Mouse (Mus musculus) heart, adult 9 months (tissue): ENCODE results near the gene Scfd2.

Experiments
- DNase-seq, 2 experiments: peaks; one replicate each; pipeline ENCODE4 v3.0.0; 2022; ENCODE audit warnings: low spot score in 2 of 2

The Scfd2 gene

GRCm38 (mm10) chr5:74365984-74366709 is 165.4 kb downstream of the Scfd2 start:
- DNase-seq, result no peak

GRCm38 (mm10) chr5:74365408-74365807 is 166.2 kb downstream of the Scfd2 start:
- DNase-seq, result no peak

GRCm38 (mm10) chr5:74363296-74363695 is 168.3 kb downstream of the Scfd2 start:
- DNase-seq, result no peak

- DNase-seq, result peak; percentile 17 to 27
Measured at GRCm38 (mm10) chr5:74361531-74361930, 170.0 kb downstream of the Scfd2 start.

GRCm38 (mm10) chr5:74358033-74358432 is 173.5 kb downstream of the Scfd2 start:
- DNase-seq, result no peak

GRCm38 (mm10) chr5:74355416-74356177 is 176.0 kb downstream of the Scfd2 start:
- DNase-seq, result no peak

- DNase-seq, result no peak
Measured at GRCm38 (mm10) chr5:74350909-74351308, 180.7 kb downstream of the Scfd2 start.

GRCm38 (mm10) chr5:74348079-74348870 is 183.3 kb downstream of the Scfd2 start:
- DNase-seq, result no peak

- no peak for DNase-seq
Measured at GRCm38 (mm10) chr5:74343045-74343444, 188.5 kb downstream of the Scfd2 start.

- DNase-seq, result no peak
Measured at GRCm38 (mm10) chr5:74342557-74342956, 189.0 kb downstream of the Scfd2 start.

GRCm38 (mm10) chr5:74337491-74337890 is 194.1 kb downstream of the Scfd2 start:
- no peak for DNase-seq

- no peak for DNase-seq
Measured at GRCm38 (mm10) chr5:74336780-74337179, 194.8 kb downstream of the Scfd2 start.

GRCm38 (mm10) chr5:74333258-74333657 is 198.3 kb downstream of the Scfd2 start:
- DNase-seq, result no peak

- DNase-seq, result no peak
Measured at GRCm38 (mm10) chr5:74326228-74326627, 205.3 kb downstream of the Scfd2 start.

- peak in 1 of 2 experiments; percentile 40 for DNase-seq
Measured at GRCm38 (mm10) chr5:74321010-74321746, 210.4 kb downstream of the Scfd2 start.

- DNase-seq, result no peak
Measured at GRCm38 (mm10) chr5:74319551-74319950, 212.0 kb downstream of the Scfd2 start.

GRCm38 (mm10) chr5:74317174-74317573 is 214.4 kb downstream of the Scfd2 start:
- no peak for DNase-seq

- no peak for DNase-seq
Measured at GRCm38 (mm10) chr5:74316333-74316945, 215.1 kb downstream of the Scfd2 start.

GRCm38 (mm10) chr5:74315471-74316245 is 215.9 kb downstream of the Scfd2 start:
- DNase-seq, result peak; percentile 66 to 68

GRCm38 (mm10) chr5:74314501-74314900 is 217.1 kb downstream of the Scfd2 start:
- no peak for DNase-seq
